Mouse (Mus musculus): ENCODE data around the gene Mapk8ip2. TPM values are rescaled to one million over a fixed set of nuclear protein-coding genes. Genes with fewer than 3 reads are reported as not detected.

Mapk8ip2 gene
- polyA plus RNA-seq, 1 experiment from 2014 or later: 3.4 TPM

DNA sequence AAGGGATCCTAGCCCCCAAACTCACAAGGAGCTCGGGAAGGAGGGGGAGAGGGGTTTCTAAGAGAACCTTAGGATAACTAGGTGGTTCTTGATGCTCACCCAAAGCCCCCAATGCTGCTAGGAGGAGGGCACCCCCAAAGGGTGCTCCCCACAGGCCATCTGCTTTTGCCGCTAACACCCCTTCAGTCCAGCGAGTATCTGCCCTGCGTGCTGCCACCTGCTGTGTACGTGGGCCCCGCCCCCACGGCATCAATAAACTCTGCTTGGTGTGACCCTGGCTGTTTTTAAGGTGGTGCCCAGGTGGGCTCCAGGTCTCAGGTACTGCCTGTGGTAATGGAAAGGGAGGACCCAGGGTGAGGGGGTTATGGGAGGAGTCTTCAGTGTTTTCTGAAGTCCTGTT lies 8.5 kb downstream of the Mapk8ip2 start:
- H3K9ac ChIP-seq (ENCODE audit: low read depth, low read length): no peak overlapping the region
- no peak overlapping the region for H3K27ac ChIP-seq (ENCODE audit: low read length)
- no peaks in the 10 kb centered on the region for H3K4me1 ChIP-seq (ENCODE audit: control insufficient read depth, insufficient read depth, low read length)
- H3K4me2 ChIP-seq (ENCODE audit: low read depth, low read length): no peak overlapping the region
- 72% methylated on average over 7 of the region's 7 CpGs for WGBS
- no peak overlapping the region for H3K4me3 ChIP-seq (ENCODE audit: low read length)
- ATAC-seq: no peak
- 0 out of 2 replicates have a peak, but pooled peaks cover under 1% of the 10 kb centered on the region for H3K27me3 ChIP-seq (replicated peaks; ENCODE audit: control insufficient read depth, insufficient read depth, low read length)
- H3K9me3 ChIP-seq (ENCODE audit: control insufficient read depth, low read length): no peaks in the 10 kb centered on the region
- no peaks in the 10 kb centered on the region for H3K36me3 ChIP-seq (ENCODE audit: control insufficient read depth, insufficient read depth, low read length)

DNA sequence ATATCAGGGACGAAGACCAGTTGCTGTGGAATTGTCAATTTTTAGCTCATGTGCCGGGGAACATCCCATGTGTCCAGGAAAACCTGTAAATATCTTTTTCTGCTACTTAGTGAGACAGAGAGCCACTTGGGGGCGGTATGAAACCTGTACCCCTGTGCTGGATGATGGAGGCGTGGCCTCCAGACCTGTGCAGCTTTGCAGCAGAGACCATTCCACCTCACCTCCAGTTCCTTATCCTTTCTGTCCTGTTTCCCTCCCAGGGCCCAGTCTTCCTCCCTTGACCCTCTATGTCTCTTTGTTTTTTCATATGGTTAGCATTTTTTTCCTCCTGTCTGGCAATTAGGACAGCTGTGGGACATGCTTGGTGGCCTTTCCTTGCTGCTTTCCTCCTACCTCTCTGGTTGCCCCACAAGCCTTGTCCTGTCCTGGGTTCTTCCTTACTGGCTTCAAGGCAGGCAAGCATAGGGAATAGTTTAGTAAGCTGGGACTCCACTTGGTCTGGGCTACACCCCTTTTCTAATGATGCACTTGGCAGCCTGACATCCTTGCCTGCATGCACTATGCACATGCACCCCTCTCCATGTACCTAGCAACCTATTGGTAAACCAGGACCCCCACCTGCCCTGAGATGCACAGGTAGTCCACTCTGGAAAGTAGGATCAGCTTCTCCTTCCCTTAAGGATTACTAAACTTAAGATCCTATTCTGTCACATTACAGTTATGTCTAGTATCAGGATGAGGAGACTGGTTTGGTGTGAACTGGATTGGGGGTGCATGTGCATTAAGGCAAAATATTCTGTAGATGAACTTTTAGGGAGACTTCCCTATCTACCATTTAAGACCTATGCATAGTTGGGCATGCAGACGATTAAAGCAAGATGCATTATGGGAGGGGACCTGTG lies 9.9 kb downstream of the Mapk8ip2 start:
- Histone ChIP-seq H3K9me3 (ENCODE audit: control insufficient read depth, low read length) (no peaks in the 10 kb centered on the region), H3K36me3 (ENCODE audit: control insufficient read depth, insufficient read depth, low read length) (no peaks in the 10 kb centered on the region), H3K4me2 (ENCODE audit: low read depth, low read length) (no peak overlapping the region), H3K27ac (ENCODE audit: low read length) (no peak overlapping the region), H3K4me1 (ENCODE audit: control insufficient read depth, insufficient read depth, low read length) (no peaks in the 10 kb centered on the region), H3K9ac (ENCODE audit: low read depth, low read length) (no peak overlapping the region), H3K27me3 (replicated peaks; ENCODE audit: control insufficient read depth, insufficient read depth, low read length) (no peaks in the 10 kb centered on the region), H3K4me3 (ENCODE audit: low read length) (no peak overlapping the region)
- WGBS: 43% methylated on average over 5 of the region's 5 CpGs
- ATAC-seq: no peak

DNA sequence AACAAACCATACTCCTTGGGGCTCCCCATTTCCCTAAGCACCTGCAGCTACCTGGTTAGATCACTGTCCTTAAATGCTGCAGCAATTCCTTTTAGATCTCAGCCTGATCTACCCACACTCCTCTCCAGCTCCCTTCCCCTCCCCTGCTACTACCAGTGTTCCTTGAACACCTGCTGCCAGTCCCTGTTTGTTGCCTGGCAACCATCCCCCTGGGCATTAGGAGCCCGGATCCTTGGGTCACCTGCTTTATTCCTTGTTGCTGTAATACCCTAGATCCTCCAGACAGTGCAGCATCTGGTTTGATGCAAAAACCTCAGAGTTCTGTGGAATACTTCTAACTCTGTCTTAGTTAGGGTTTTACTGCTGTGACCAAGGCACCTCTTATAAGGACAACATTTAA lies 11.3 kb downstream of the Mapk8ip2 start:
- no peaks in the 10 kb centered on the region for H3K9me3 ChIP-seq (ENCODE audit: control insufficient read depth, low read length)
- 3% methylated on average over 1 of the region's 1 CpGs for WGBS
- no peaks in the 10 kb centered on the region for H3K27me3 ChIP-seq (replicated peaks; ENCODE audit: control insufficient read depth, insufficient read depth, low read length)
- no peak overlapping the region for H3K9ac ChIP-seq (ENCODE audit: low read depth, low read length)
- H3K4me2 ChIP-seq (ENCODE audit: low read depth, low read length): no peak overlapping the region
- H3K36me3 ChIP-seq (ENCODE audit: control insufficient read depth, insufficient read depth, low read length): no peaks in the 10 kb centered on the region
- no peaks in the 10 kb centered on the region for H3K4me1 ChIP-seq (ENCODE audit: control insufficient read depth, insufficient read depth, low read length)
- no peak overlapping the region for H3K27ac ChIP-seq (ENCODE audit: low read length)
- ATAC-seq: no peak
- H3K4me3 ChIP-seq (ENCODE audit: low read length): no peak overlapping the region

DNA sequence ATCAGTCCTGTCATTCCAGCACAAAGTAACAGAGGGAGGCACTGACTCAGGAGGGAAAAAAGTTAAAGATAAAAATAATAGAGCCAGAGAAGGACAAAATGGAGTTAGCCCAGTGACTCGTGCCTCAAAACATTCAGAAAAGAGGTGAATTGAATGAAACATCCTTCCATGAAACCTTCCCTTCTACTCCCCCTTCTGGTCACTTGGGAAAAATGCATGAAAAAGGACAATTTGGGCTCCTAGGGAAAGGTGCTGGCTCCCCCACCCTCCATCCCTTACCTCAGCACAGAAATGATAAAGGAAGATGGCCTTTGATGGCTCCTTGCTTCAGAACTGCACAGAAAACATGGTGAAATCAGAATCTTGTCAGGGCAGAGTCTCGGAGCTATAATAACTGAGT lies 14.9 kb downstream of the Mapk8ip2 start:
- Histone ChIP-seq H3K4me3 (ENCODE audit: low read length) (no peak overlapping the region), H3K4me2 (ENCODE audit: low read depth, low read length) (no peak overlapping the region), H3K27ac (ENCODE audit: low read length) (no peak overlapping the region), H3K4me1 (ENCODE audit: control insufficient read depth, insufficient read depth, low read length) (no peaks in the 10 kb centered on the region), H3K36me3 (ENCODE audit: control insufficient read depth, insufficient read depth, low read length) (no peaks in the 10 kb centered on the region), H3K9ac (ENCODE audit: low read depth, low read length) (no peak overlapping the region), H3K27me3 (replicated peaks; ENCODE audit: control insufficient read depth, insufficient read depth, low read length) (no peaks in the 10 kb centered on the region), H3K9me3 (ENCODE audit: control insufficient read depth, low read length) (no peaks in the 10 kb centered on the region)
- 43% methylated on average over 2 of the region's 2 CpGs for WGBS
- ATAC-seq: no peak

DNA sequence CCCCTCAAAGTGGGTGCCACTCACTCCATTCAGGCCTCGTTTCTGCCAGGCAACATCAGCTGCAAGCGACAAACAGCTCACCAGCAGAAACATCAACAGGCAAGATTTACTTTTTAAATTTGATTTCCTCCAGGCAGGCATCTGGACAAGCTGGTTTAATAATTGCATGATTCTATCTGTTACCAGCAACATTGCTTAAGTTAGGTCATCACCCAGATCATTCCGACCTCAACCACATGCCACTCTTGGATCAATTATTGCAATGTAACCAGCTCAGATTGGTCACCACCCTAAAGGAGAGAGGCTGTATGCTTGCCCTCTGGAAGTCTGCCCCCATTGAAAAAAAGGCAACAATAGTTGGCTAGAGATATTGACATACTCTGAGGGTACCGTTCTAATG lies 17.8 kb downstream of the Mapk8ip2 start:
- H3K27me3 ChIP-seq (replicated peaks; ENCODE audit: control insufficient read depth, insufficient read depth, low read length): no peaks in the 10 kb centered on the region
- WGBS: 78% methylated on average over 4 of the region's 4 CpGs

DNA sequence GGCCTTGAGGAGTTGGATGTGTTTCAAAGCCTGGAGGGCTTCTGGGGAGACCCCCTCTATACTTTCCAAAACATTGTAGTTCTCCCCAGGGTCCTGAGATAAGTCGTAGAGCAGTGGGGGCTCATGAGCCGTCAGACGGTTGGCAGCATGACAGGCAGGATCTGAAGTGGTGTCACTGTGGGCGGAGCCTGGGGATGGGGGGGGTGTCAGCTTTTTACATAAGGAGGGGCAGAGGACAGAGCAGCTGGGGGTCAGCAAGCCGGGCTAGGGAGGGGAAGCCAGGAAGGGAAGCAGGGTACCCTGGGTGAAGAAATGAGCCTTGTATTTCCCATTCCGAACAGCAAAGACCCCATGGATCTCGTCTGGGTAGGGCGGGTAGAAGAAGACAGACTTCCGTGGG lies 19.7 kb downstream of the Mapk8ip2 start:
- Histone ChIP-seq H3K4me3 (ENCODE audit: low read length) (no peak overlapping the region), H3K27me3 (replicated peaks; ENCODE audit: control insufficient read depth, insufficient read depth, low read length) (no peaks in the 10 kb centered on the region), H3K4me1 (ENCODE audit: control insufficient read depth, insufficient read depth, low read length) (peaks cover 5% of the 10 kb centered on the region; the same call in 1 of the 2 replicates), H3K9ac (ENCODE audit: low read depth, low read length) (no peak overlapping the region), H3K27ac (ENCODE audit: low read length) (no peak overlapping the region), H3K36me3 (ENCODE audit: control insufficient read depth, insufficient read depth, low read length) (no peaks in the 10 kb centered on the region), H3K4me2 (ENCODE audit: low read depth, low read length) (no peak overlapping the region), H3K9me3 (ENCODE audit: control insufficient read depth, low read length) (no peaks in the 10 kb centered on the region)
- 84% methylated on average over 9 of the region's 9 CpGs for WGBS
- no peak for ATAC-seq

More for the DNA sequence above, 17.8 kb downstream of the Mapk8ip2 start:
- Histone ChIP-seq H3K36me3 (ENCODE audit: control insufficient read depth, insufficient read depth, low read length) (no peaks in the 10 kb centered on the region), H3K9me3 (ENCODE audit: control insufficient read depth, low read length) (no peaks in the 10 kb centered on the region), H3K9ac (ENCODE audit: low read depth, low read length) (no peak overlapping the region), H3K4me1 (ENCODE audit: control insufficient read depth, insufficient read depth, low read length) (peaks cover 5% of the 10 kb centered on the region; the same call in 1 of the 2 replicates), H3K4me3 (ENCODE audit: low read length) (no peak overlapping the region), H3K4me2 (ENCODE audit: low read depth, low read length) (no peak overlapping the region), H3K27ac (ENCODE audit: low read length) (no peak overlapping the region)
- no peak for ATAC-seq

DNA sequence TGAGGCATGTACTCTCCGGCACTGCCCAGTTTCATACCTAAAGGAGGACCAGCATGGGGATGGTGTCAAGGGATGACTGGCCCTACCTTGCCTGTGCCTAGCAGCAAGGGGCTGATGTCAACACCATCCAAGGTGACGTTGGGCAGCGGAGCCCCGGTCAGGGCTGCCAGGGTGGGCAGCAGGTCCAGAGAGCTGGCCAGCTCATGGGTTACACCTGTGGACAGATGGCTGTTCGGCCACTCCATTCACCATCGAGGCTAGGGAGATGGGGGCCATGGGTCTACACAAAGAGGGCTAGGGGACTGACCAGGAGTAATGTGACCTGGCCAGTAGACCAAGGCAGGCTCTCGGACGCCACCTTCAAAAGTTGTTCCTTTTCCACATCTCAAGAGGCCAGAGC lies 20.2 kb downstream of the Mapk8ip2 start:
- Histone ChIP-seq H3K4me3 (ENCODE audit: low read length) (no peak overlapping the region), H3K27ac (ENCODE audit: low read length) (no peak overlapping the region), H3K27me3 (replicated peaks; ENCODE audit: control insufficient read depth, insufficient read depth, low read length) (no peaks in the 10 kb centered on the region), H3K36me3 (ENCODE audit: control insufficient read depth, insufficient read depth, low read length) (no peaks in the 10 kb centered on the region), H3K9ac (ENCODE audit: low read depth, low read length) (no peak overlapping the region), H3K4me2 (ENCODE audit: low read depth, low read length) (no peak overlapping the region), H3K4me1 (ENCODE audit: control insufficient read depth, insufficient read depth, low read length) (peaks cover 5% of the 10 kb centered on the region; the same call in 1 of the 2 replicates), H3K9me3 (ENCODE audit: control insufficient read depth, low read length) (no peaks in the 10 kb centered on the region)
- no peak for ATAC-seq
- 94% methylated on average over 8 of the region's 8 CpGs for WGBS

DNA sequence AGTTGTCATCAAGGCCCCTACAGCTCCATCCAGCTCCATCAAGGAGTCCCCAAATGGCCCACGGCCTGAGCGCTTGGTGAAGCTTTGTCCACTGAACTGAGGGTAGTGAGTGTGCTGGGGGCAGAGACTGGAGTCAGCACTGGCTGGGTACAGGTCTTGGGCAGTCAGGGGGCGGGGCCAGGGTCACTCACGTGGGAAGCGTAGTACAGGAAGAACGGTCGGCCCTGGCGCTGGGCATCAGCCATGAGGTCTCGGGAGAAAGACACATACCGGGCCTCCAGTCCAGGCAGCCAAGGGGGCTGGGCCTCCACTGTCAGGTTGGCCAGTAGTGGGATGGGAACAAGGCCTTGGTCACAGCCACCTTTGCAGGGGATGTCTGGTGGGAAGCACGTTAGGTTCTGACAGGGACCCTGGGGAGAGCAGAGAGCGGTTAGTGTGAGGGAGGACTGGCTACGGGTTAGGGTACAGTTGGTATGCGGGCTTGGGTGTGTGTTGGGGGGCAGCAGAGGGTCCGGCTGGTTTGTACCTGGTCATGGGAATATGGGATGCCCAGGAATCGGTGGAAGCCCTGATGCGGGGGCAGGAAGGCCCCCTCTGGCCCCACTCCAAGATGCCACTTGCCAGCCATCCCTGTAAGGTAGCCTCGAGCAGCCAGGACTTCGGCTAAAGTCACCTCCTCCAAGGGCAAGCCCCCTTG lies 21.0 kb downstream of the Mapk8ip2 start:
- WGBS: 94% methylated on average over 19 of the region's 19 CpGs
- H3K4me2 ChIP-seq (ENCODE audit: low read depth, low read length): peak overlapping the region; percentile 90

DNA sequence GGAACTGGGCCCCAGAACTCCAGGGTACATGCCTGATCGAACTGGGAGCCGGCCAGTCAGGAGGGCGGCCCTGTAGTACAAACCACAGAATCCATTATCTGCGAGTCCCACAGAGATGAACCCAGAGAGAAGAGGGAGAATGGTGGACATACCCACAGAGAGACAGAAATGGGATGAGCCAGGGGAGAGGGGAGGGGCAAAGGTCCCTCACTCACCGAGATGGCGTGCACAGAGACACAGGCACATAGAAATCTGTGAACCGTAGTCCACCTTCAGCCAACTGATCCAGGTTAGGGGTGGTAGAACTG lies 21.5 kb downstream of the Mapk8ip2 start:
- H3K27me3 ChIP-seq (replicated peaks; ENCODE audit: control insufficient read depth, insufficient read depth, low read length): no peaks in the 10 kb centered on the region
- H3K4me3 ChIP-seq (ENCODE audit: low read length): peak overlapping the region; percentile 57
- peak overlapping the region; percentile 90 for H3K4me2 ChIP-seq (ENCODE audit: low read depth, low read length)
- no peak overlapping the region for H3K27ac ChIP-seq (ENCODE audit: low read length)
- WGBS: 95% methylated on average over 7 of the region's 7 CpGs
- H3K9ac ChIP-seq (ENCODE audit: low read depth, low read length): peak overlapping the region; percentile 73
- H3K36me3 ChIP-seq (ENCODE audit: control insufficient read depth, insufficient read depth, low read length): no peaks in the 10 kb centered on the region
- H3K9me3 ChIP-seq (ENCODE audit: control insufficient read depth, low read length): no peaks in the 10 kb centered on the region
- H3K4me1 ChIP-seq (ENCODE audit: control insufficient read depth, insufficient read depth, low read length): peaks cover 5% of the 10 kb centered on the region; the same call in 1 of the 2 replicates
- ATAC-seq: no peak

More for the DNA sequence above, 21.0 kb downstream of the Mapk8ip2 start:
- Histone ChIP-seq H3K4me3 (ENCODE audit: low read length) (peak overlapping the region; percentile 57), H3K36me3 (ENCODE audit: control insufficient read depth, insufficient read depth, low read length) (no peaks in the 10 kb centered on the region), H3K27me3 (replicated peaks; ENCODE audit: control insufficient read depth, insufficient read depth, low read length) (no peaks in the 10 kb centered on the region), H3K9me3 (ENCODE audit: control insufficient read depth, low read length) (no peaks in the 10 kb centered on the region), H3K27ac (ENCODE audit: low read length) (no peak overlapping the region), H3K4me1 (ENCODE audit: control insufficient read depth, insufficient read depth, low read length) (peaks cover 5% of the 10 kb centered on the region; the same call in 1 of the 2 replicates), H3K9ac (ENCODE audit: low read depth, low read length) (peak overlapping the region; percentile 73; the same call in 1 of the 2 replicates)
- ATAC-seq: no peak
